Comparison of ENCODE assay signal across 8 mouse cellular contexts in genomic region chr4:59765385-59766005, GRCm38 (mm10). TPM values are rescaled to one million over a fixed set of nuclear protein-coding genes. Genes with fewer than 3 reads are reported as not detected.
DNase-seq lines count a peak whose midpoint lies in the region; ATAC-seq and TF ChIP-seq lines count a peak whose summit lies in the region.

No protein-coding gene starts in this region.

- peak; percentile 63 for DNase-seq in MN1 (ENCODE audit: low spot score)
- DNase-seq in lung, postnatal 36 days = peak; percentile 48
- DNase-seq in left cerebral cortex, postnatal 10 days (ENCODE audit: extremely low spot score in 1 of 2, low spot score in 2 of 2) = no peak
- no peak for DNase-seq in left cerebral cortex, adult 11 months (ENCODE audit: low spot score)
- no peak for DNase-seq in frontal cortex, postnatal 10 days (ENCODE audit: low spot score in 2 of 2)

- WGBS in hindbrain, embryonic 12.5 days = 32% methylated on average over 7 of the region's 7 CpGs

- 0 out of 2 replicates have a peak overlapping the region, but pooled peaks have one; percentile 72 for H3K27ac ChIP-seq in cortical plate, adult 2 months (ENCODE audit: insufficient read depth, low read length)
- H3K27ac ChIP-seq in hindbrain, embryonic 12.5 days = peak overlapping the region; percentile 48; the same call in 1 of the 2 replicates

- no peak overlapping the region for H3K4me3 ChIP-seq in cortical plate, adult 2 months (ENCODE audit: insufficient read depth, low read length)
- no peak overlapping the region for H3K4me3 ChIP-seq in hindbrain, embryonic 12.5 days

- no peak for TF ChIP-seq POLR2A in cortical plate, adult 2 months (IDR thresholded peaks at IDR 0.05; ENCODE audit: extremely low read depth, insufficient read depth, low read length)

- H3K9ac ChIP-seq in hindbrain, embryonic 12.5 days = no peak overlapping the region

- ATAC-seq in hindbrain, embryonic 12.5 days (ENCODE audit: low FRiP score) = peak; percentile 66
- no peak for ATAC-seq in activated CD4-positive, CD25-positive, alpha-beta regulatory T cell, adult 4 months

- H3K4me2 ChIP-seq in hindbrain, embryonic 12.5 days (replicated peaks) = no peak overlapping the region

- peaks cover 8% of the 10 kb centered on the region for H3K36me3 ChIP-seq in hindbrain, embryonic 12.5 days

- no peaks in the 10 kb centered on the region for H3K9me3 ChIP-seq in hindbrain, embryonic 12.5 days (replicated peaks)

- no peaks in the 10 kb centered on the region for H3K4me1 ChIP-seq in cortical plate, adult 2 months (ENCODE audit: control insufficient read depth, insufficient read depth, low read length)
- peaks cover 15% of the 10 kb centered on the region for H3K4me1 ChIP-seq in hindbrain, embryonic 12.5 days

- no peaks in the 10 kb centered on the region for H3K27me3 ChIP-seq in hindbrain, embryonic 12.5 days

- no peak for TF ChIP-seq CTCF in cortical plate, adult 2 months (IDR thresholded peaks at IDR 0.05; ENCODE audit: extremely low read depth, insufficient read depth, low read length)

- intact Hi-C loops in left cerebral cortex, postnatal 10 days (cut with DNase I) = no loop called here

RNA-seq across cellular contexts. Expression of gene Inip, which starts 35.9 kb away (rescaled TPM):
- polyA plus RNA-seq in cortical plate, adult 2 months (2012; rRNA removed) = 21.9 and 22.3 TPM in 2 replicates
- polyA plus RNA-seq in hindbrain, embryonic 12.5 days (2016; fragmentation: Nextera tagmentation; extraction: Ambion mirVana) = 78.4 and 80.1 TPM in 2 replicates
- 10 to 100 TPM; 22.3 to 23.6 TPM for total RNA-seq in left cerebral cortex, postnatal 10 days (2021)
- polyA plus RNA-seq in activated CD4-positive, CD25-positive, alpha-beta regulatory T cell, adult 4 months (2017; shearing (Covaris generic)) = 10 to 100 TPM; 37.2 to 44.7 TPM

RNA-seq across cellular contexts. Expression of gene Snx30, which starts 40.1 kb away (rescaled TPM):
- 14.6 and 14.7 TPM in 2 replicates for polyA plus RNA-seq in cortical plate, adult 2 months (2012; rRNA removed)
- 14.7 and 17.3 TPM in 2 replicates for polyA plus RNA-seq in hindbrain, embryonic 12.5 days (2016; fragmentation: Nextera tagmentation; extraction: Ambion mirVana)
- total RNA-seq in left cerebral cortex, postnatal 10 days (2021) = 10 to 100 TPM; 44.2 to 46.4 TPM
- 1 to 10 TPM; 1.6 to 1.9 TPM for polyA plus RNA-seq in activated CD4-positive, CD25-positive, alpha-beta regulatory T cell, adult 4 months (2017; shearing (Covaris generic))

Comparison
In these comparisons a context has a peak if more than half of its experiments do, and no peak if none do; other contexts are left out.
1. DNase-seq: peak in MN1 (single experiment) and lung, postnatal 36 days (single experiment); none in left cerebral cortex, postnatal 10 days (0 of 2), left cerebral cortex, adult 11 months (single experiment) and frontal cortex, postnatal 10 days (0 of 2).